Mouse (Mus musculus) hindbrain, embryonic 11.5 days (tissue): ENCODE data around the gene Ptma. TPM values are rescaled to one million over a fixed set of nuclear protein-coding genes. Genes with fewer than 3 reads are reported as not detected.
"Not testable (repeated sequence)": the region's sequence is repeated elsewhere in the genome, so short reads cannot be mapped to it uniquely, and the experiment has no call there.

ENCODE experiments used
- ATAC-seq: fragments of 200-750 bp; cut with Nextera tagmentation; 2 replicates; pipeline ENCODE4 v1.8.0; 2017; ENCODE audit warnings: mild to moderate bottlenecking, moderate TSS enrichment, moderate library complexity; ENCODE audit not compliant: low FRiP score
- DNase-seq: peaks from one replicate; pipeline ENCODE4 v3.0.0-alpha.2; 2015; ENCODE audit warnings: low spot score
- H3K27ac ChIP-seq: fragments of 300-500 bp; sonication (generic); 2 replicates; pipeline ENCODE4 v1.5.1; 2014; ENCODE audit warnings: mild to moderate bottlenecking, low read depth, low read length
- H3K27me3 ChIP-seq: fragments of 300-500 bp; sonication (generic); 2 replicates; pipeline ENCODE4 v1.6.1; 2014; ENCODE audit warnings: mild to moderate bottlenecking, low read length, moderate library complexity, mixed read lengths; ENCODE audit not compliant: control insufficient read depth, insufficient read depth
- H3K36me3 ChIP-seq: fragments of 300-500 bp; sonication (generic); 2 replicates; pipeline ENCODE4 v1.6.1; 2014; ENCODE audit warnings: mild to moderate bottlenecking, low read length, moderate library complexity, mixed read lengths; ENCODE audit not compliant: control insufficient read depth, insufficient read depth
- H3K4me1 ChIP-seq: fragments of 300-500 bp; sonication (generic); replicated peaks from 2 replicates; pipeline ENCODE4 v1.6.1; 2014; ENCODE audit warnings: low read length, mixed read lengths; ENCODE audit not compliant: control insufficient read depth, insufficient read depth
- H3K4me2 ChIP-seq: fragments of 300-500 bp; sonication (generic); replicated peaks from 2 replicates; pipeline ENCODE4 v1.6.1; 2014; ENCODE audit warnings: mild to moderate bottlenecking, low read depth, low read length
- H3K4me3 ChIP-seq: fragments of 300-500 bp; sonication (generic); 2 replicates; pipeline ENCODE4 v1.5.1; 2014; ENCODE audit warnings: low read depth, low read length
- H3K9ac ChIP-seq: fragments of 300-500 bp; sonication (generic); 2 replicates; pipeline ENCODE4 v1.6.1; 2014; ENCODE audit warnings: low read depth, low read length
- H3K9me3 ChIP-seq: fragments of 300-500 bp; sonication (generic); 2 replicates; pipeline ENCODE4 v1.6.1; 2016; ENCODE audit warnings: low read length; ENCODE audit not compliant: control insufficient read depth
- WGBS: fragments of 180-500 bp; shearing (Covaris S2); extraction: QIAGEN DNeasy Blood & Tissue Kit; methylation state at CpG from one replicate; pipeline ENCODE4 v1.1.7; 2014; 5-methylcytosine and 5-hydroxymethylcytosine counted together
- polyA plus RNA-seq: library from polyadenylated mRNA; unstranded; fragments of >200 nt; fragmentation: Nextera tagmentation; extraction: Ambion mirVana; gene quantifications from 2 replicates; pipeline ENCODE4 v1.2.1, GENCODE M21; 2014

The Ptma gene
- polyA plus RNA-seq, 1 experiment from 2014 or later: 3,402 TPM

DNA sequence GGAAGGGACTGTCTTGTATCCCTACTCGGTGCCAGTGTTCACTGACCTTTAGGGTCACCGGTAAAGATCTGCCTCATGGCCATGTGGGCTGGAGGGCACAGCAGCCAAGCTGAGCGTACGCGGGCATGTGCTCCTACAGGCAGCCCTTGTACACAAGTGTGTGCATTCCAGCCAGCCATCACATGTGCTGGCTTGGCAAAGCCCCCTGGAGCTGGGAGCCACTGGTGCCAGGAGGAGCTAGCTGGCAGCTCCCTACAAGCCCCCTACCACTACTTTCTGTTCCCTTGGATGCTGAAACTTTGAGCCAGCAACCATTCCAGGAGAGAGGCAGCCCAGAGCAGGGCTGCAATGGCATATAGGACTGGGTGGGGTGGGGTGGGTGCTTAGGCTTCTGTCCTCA is 20.1 kb upstream of the Ptma start:
- peaks cover 16% of the 10 kb centered on the region for H3K4me1 ChIP-seq
- H3K27me3 ChIP-seq: no peaks in the 10 kb centered on the region
- WGBS: 83% methylated on average over 5 of the region's 5 CpGs

GRCm38 (mm10) chr1:86507866-86508265 is 18.7 kb upstream of the Ptma start:
- Histone ChIP-seq H3K27ac (no peak overlapping the region), H3K4me2 (no peak overlapping the region), H3K9me3 (no peaks in the 10 kb centered on the region), H3K4me1 (peaks cover 14% of the 10 kb centered on the region), H3K9ac (no peak overlapping the region), H3K27me3 (no peaks in the 10 kb centered on the region), H3K36me3 (no peaks in the 10 kb centered on the region), H3K4me3 (no peak overlapping the region)
- DNase-seq (no peak), ATAC-seq (no peak)
- 87% methylated on average over 5 of the region's 5 CpGs for WGBS

More for the DNA sequence above, 20.1 kb upstream of the Ptma start:
- H3K4me2 ChIP-seq: no peak overlapping the region
- no peak overlapping the region for H3K4me3 ChIP-seq
- H3K9me3 ChIP-seq: no peaks in the 10 kb centered on the region
- H3K36me3 ChIP-seq: no peaks in the 10 kb centered on the region
- H3K9ac ChIP-seq: no peak overlapping the region
- no peak for ATAC-seq
- H3K27ac ChIP-seq: peak overlapping the region; percentile 95; the same call in 1 of the 2 replicates
- DNase-seq: no peak

GRCm38 (mm10) chr1:86509410-86509809 is 17.1 kb upstream of the Ptma start:
- Histone ChIP-seq H3K4me2 (no peak overlapping the region), H3K4me3 (no peak overlapping the region), H3K27ac (peak overlapping the region; percentile 43), H3K27me3 (no peaks in the 10 kb centered on the region), H3K9me3 (no peaks in the 10 kb centered on the region), H3K4me1 (peaks cover 10% of the 10 kb centered on the region), H3K9ac (0 out of 2 replicates have a peak overlapping the region, but pooled peaks have one; percentile 11), H3K36me3 (no peaks in the 10 kb centered on the region)
- peak; percentile 78 for ATAC-seq
- peak; percentile 93 for DNase-seq
- WGBS: 4% methylated on average over 7 of the region's 7 CpGs

GRCm38 (mm10) chr1:86510266-86510665 is 16.3 kb upstream of the Ptma start:
- ATAC-seq (no peak), DNase-seq (peak; percentile 12)
- WGBS: 86% methylated on average over 1 of the region's 1 CpGs
- no peak overlapping the region for H3K4me2 ChIP-seq
- peaks cover 6% of the 10 kb centered on the region for H3K4me1 ChIP-seq
- H3K27me3 ChIP-seq: no peaks in the 10 kb centered on the region
- peak overlapping the region; percentile 75; the same call in 1 of the 2 replicates for H3K27ac ChIP-seq
- H3K9me3 ChIP-seq: no peaks in the 10 kb centered on the region
- no peak overlapping the region for H3K4me3 ChIP-seq
- no peaks in the 10 kb centered on the region for H3K36me3 ChIP-seq
- no peak overlapping the region for H3K9ac ChIP-seq

DNA sequence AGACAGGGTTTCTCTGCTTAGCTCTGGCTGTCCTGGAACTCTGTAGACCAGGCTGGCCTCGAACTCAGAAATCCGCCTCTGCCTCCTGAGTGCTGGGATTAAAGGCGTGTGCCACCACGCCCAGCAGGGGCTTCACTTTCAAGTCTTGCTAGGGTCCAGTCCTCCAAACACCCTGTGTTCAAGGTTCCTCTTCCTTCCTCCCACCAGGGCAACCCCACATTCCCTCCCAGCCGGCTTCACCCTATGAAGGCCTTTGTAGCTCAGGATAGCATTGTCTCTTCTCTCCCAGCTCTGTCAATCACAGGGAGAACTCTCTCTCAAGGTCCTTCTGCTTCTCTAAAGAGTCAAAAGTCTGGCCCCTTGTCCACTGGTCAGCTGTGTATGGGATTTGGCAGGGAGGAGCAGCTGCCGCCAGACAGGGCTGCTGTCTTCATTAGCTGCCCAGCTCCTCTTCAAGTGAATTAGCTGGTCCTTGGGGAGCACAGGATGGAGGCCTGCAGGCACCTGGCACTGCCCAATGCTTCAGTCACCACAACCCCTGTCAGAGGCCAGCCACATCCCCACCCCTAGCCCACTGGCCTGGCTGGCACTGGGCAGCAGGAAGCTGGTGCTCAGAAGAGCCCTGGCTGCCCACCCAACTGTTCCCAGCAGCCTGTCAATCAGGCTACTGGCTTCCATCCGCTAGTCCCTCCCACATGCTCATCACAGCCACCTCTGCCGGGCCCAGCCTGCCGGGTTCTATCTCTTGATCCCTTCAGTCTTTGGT is 15.7 kb upstream of the Ptma start:
- Histone ChIP-seq H3K4me1 (0 out of 2 replicates have a peak, but pooled peaks cover 2% of the 10 kb centered on the region), H3K27me3 (no peaks in the 10 kb centered on the region), H3K4me3 (no peak overlapping the region), H3K9ac (0 out of 2 replicates have a peak overlapping the region, but pooled peaks have one; percentile 4), H3K9me3 (no peaks in the 10 kb centered on the region), H3K4me2 (no peak overlapping the region), H3K27ac (peak overlapping the region; percentile 75), H3K36me3 (no peaks in the 10 kb centered on the region)
- ATAC-seq (peak; percentile 48), DNase-seq (peak; percentile 48)
- WGBS: 48% methylated on average over 9 of the region's 9 CpGs

GRCm38 (mm10) chr1:86512154-86512720 is 14.3 kb upstream of the Ptma start:
- no peak overlapping the region for H3K4me3 ChIP-seq
- no peak overlapping the region for H3K4me2 ChIP-seq
- H3K27me3 ChIP-seq: no peaks in the 10 kb centered on the region
- no peaks in the 10 kb centered on the region for H3K9me3 ChIP-seq
- H3K4me1 ChIP-seq: no peaks in the 10 kb centered on the region
- H3K36me3 ChIP-seq: no peaks in the 10 kb centered on the region
- WGBS: 86% methylated on average over 4 of the region's 4 CpGs
- DNase-seq (no peak), ATAC-seq (no peak)
- H3K27ac ChIP-seq: no peak overlapping the region
- no peak overlapping the region for H3K9ac ChIP-seq

GRCm38 (mm10) chr1:86513031-86513430 is 13.5 kb upstream of the Ptma start:
- not testable (repeated sequence) for H3K36me3 ChIP-seq, DNase-seq, H3K4me1 ChIP-seq, H3K27me3 ChIP-seq, H3K9ac ChIP-seq, H3K27ac ChIP-seq, H3K4me3 ChIP-seq, ATAC-seq, H3K4me2 ChIP-seq, H3K9me3 ChIP-seq
- WGBS: 80% methylated on average over 1 of the region's 1 CpGs

GRCm38 (mm10) chr1:86515715-86516410 is 10.7 kb upstream of the Ptma start:
- 79% methylated on average over 6 of the region's 6 CpGs for WGBS
- ATAC-seq (no peak), DNase-seq (no peak)

More at GRCm38 (mm10) chr1:86515715-86516410, 10.7 kb upstream of the Ptma start:
- Histone ChIP-seq H3K27me3 (no peaks in the 10 kb centered on the region), H3K4me1 (no peaks in the 10 kb centered on the region), H3K4me3 (no peak overlapping the region), H3K9me3 (no peaks in the 10 kb centered on the region), H3K27ac (no peak overlapping the region), H3K36me3 (no peaks in the 10 kb centered on the region), H3K9ac (no peak overlapping the region), H3K4me2 (no peak overlapping the region)
